Mouse (Mus musculus): ENCODE data around the gene Ash1l.
"Not testable (repeated sequence)": the region's sequence is repeated elsewhere in the genome, so short reads cannot be mapped to it uniquely, and the experiment has no call there.

Gene Ash1l

DNA sequence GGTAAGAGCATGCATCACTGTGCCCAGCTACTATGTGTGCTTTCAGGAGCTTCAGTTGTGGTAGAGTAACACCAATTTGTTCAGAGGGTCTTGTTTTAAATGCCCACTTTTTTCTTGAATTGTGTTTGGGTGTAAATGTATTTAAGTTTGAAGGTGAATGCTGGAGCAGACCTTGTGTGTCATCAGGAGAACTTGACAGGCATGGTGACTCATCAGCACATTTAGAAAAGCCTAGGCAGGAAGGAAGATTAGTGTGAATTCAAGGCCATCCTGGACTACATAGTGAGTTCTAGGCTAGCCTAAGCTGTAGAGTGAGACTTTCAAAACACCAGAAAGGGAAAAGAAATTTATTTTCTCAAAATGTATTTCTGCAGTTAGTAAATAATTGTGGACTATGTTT lies 3.3 kb downstream of the Ash1l start:
- no peak for DNase-seq (ENCODE audit: extremely low read depth, low read depth)

DNA sequence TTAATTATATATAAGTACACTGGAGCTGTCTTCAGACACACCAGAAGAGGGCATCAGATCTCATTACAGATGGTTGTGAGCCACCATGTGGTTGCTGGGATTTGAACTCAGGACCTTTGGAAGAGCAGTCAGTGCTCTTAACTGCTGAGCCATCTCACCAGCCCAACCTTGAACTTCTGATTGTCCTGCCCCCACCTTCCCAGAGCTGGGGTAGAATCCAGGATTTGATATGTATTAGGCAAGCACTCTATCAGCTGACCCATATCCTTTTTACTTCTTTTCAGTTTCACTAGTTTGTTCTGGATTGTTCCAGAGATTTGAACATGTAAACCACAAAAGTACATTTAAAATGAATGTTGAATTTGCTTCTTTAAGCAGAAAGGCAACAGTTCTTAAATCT lies 12.8 kb downstream of the Ash1l start:
- not testable (repeated sequence) for DNase-seq (ENCODE audit: extremely low read depth, low read depth)

DNA sequence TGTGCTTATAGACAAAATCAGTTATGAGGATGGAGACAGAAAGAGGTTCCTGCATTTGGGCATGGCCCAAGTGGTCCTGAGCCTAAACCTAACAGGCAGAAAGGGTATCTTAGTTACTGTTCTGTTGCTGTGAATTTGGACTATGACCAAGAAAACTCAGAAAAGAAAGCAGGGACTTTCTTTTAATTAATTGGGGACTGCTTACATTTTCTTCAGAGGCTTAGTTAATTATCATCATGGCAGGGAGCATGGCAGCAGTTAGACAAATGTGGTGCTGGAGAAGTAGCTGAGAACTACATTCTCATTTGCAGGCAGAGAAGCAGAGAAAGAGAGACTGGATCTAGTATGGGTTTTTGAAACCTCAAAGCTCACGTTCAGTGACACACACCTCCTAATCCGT lies 24.6 kb downstream of the Ash1l start:
- DNase-seq (ENCODE audit: extremely low read depth, low read depth): no peak

DNA sequence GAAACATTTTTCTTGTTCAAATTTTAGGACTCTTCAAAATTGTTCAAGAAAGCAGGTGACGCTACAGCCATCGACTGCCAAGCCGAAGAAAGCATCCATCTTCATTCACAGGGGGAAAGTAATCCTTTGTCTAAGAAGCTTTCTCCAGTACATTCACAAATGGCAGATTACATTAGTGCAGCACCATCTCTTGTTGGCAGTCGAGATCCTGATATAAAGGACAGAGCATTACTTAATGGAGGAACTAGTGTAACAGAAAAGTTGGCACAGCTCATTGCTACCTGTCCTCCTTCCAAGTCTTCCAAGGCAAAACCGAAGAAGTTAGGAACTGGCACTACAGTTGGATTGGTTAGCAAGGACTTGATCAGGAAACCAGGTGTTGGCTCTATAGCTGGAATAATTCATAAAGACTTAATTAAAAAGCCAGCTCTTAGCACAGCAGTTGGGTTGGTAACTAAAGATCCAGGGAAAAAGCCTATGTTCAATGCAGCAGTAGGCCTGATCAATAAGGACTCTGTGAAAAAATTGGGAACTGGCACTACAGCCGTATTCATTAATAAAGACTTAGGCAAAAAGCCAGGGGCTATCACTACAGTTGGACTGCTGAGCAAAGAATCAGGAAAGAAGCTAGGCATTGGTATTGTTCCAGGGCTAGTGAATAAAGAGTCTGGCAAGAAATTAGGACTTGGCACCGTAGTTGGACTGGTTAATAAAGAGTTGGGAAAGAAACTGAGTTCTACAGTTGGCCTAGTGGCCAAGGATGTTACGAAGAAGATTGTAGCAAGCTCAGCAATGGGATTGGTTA lies 31.0 kb downstream of the Ash1l start:
- DNase-seq (ENCODE audit: extremely low read depth, low read depth): no peak

DNA sequence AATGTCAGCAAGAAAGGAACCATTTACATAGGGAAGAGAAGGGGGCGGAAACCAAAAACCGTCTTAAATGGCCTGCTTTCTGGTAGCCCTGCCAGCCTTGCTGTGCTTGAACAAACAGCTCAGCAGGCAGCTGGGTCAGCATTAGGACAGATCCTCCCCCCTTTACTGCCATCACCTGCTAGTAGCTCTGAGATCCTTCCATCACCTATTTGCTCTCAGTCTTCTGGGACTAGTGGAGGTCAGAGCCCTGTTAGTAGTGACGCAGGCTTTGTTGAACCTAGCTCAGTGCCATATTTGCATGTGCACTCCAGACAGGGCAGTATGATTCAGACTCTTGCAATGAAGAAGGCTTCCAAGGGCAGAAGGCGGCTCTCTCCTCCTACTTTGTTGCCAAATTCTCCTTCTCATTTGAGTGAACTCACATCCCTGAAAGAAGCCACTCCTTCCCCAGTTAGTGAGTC lies 33.5 kb downstream of the Ash1l start:
- no peak for DNase-seq (ENCODE audit: extremely low read depth, low read depth)

DNA sequence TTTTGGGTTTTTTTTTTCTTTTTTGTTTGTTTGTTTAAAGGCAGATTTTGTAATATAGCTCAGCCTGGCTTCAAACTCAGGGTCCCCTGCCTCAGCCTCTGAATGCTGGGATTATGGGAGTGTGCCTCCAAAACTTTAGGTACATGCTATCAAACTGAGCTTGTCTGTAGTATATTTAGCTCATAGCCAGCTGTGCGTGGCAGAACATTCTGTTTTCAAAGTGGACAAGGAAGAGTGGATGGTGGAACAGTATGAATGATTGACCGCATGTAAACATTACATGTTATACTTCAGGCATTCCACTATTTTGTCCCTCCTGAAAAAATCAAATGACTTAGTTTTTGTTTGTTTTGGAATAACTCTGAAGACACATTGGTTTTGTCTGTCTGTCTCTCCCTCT lies 42.4 kb downstream of the Ash1l start:
- no peak for DNase-seq (ENCODE audit: extremely low read depth, low read depth)

DNA sequence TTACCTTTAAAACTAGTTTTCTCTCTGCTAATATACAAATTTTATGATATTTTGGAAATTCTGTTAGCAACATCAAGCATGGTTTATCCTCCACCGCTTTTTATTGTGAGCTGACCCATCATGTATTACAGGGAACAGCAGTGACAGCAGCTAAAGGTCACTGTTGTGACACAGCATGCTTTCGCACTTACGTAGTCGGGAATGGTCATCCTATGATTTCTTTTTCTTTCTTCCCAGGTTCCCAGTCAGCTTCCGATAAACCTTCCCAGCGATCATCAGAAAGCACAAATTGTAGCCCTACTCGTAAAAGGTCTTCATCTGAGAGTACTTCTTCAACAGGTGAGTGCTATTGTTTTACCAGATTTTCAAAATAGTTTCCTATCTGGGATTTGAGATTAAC lies 51.1 kb downstream of the Ash1l start:
- DNase-seq (ENCODE audit: extremely low read depth, low read depth): no peak

DNA sequence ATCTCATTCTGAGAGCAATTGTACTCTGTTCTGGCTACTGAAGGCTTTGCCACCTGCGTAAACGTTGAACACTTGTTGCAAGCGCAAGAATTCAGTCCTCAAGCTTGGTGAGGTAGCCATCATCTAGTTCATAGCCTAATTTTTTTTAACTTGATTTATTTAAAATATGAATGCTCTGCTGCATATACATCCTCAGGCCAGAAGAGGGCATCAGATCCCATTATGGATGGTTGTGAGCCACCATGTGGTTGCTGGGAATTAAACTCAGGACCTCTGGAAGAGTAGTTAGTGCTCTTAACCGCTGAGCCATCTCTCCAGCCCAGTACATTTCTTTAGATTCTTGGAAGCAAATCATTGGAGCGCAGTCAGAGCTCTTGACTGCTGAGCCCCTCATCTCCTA lies 80.5 kb downstream of the Ash1l start:
- not testable (repeated sequence) for DNase-seq (ENCODE audit: extremely low read depth, low read depth)

DNA sequence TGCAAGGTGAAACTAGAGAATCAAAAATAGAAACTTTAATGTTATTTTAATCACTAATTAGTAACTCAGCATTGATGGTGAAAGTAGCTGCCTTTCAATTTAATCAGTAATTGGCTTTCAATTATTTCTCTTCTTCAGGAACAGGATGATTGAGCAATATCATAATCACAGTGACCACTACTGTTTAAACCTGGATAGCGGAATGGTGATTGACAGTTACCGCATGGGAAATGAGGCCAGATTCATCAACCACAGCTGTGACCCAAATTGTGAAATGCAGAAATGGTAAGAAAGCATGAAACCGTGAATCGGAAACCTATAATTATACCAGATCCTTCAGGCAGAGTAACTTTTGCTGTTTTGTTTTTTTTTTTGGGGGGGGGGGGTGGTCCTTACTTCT lies 92.9 kb downstream of the Ash1l start:
- no peak for DNase-seq (ENCODE audit: extremely low read depth, low read depth)

DNA sequence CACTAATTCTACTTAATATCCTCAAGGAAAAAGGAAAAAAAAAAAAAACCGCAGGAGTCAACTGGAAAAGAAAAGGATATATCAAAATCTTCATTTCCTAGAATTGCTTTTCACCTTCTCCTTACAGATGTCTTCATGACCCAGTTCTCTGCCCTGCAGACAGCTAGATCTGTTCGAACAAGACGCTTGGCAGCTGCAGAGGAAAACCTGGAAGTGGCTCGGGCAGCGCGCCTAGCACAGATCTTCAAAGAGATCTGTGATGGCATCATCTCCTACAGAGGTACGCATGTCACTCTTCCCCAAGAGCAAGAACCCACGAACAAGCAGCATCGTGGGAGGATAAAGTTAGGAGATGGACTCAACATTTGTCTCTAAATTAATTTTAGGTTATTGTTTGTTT lies 107.9 kb downstream of the Ash1l start:
- no peak for DNase-seq (ENCODE audit: extremely low read depth, low read depth)

DNA sequence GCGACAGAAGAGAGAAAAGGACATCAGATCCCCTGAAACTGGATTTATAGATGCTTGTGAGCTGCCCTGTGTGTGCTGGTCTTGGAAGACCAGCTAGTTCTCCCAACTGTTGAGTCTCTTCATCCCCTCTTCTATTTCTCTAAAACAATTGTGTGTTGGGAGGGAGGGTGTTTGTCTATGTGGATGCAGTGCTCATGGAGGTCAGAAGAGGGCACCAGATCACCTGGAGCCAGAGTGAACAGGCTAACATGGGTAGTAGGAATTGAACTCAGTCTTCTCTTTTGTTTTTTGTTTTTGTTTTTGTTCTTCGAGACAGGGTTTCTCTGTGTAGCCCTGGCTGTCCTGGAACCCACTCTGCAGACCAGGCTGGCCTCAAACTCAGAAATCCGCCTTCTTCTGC lies 108.4 kb downstream of the Ash1l start:
- peak; percentile 26 for DNase-seq (ENCODE audit: extremely low read depth, low read depth)

DNA sequence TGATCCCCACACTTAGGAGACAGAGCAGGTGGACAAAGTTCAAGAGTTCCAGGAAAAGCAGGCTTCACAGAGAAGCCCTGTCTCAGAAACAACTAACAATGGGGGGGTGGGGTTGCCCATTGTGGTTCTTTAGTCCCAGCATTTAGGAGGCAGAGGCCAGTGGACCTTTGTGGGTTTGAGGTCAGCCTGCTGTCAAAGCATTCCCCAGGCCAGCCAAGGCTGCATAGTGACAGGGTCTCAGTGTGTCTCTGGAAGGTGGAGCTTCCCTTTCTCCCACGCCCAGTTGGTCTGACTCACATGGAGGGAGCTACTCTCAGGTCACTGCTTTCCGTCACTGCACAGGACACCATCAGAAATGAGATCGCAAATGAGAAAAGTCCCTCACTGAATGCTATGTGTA lies 111.3 kb downstream of the Ash1l start:
- no peak for DNase-seq (ENCODE audit: extremely low read depth, low read depth)

DNA sequence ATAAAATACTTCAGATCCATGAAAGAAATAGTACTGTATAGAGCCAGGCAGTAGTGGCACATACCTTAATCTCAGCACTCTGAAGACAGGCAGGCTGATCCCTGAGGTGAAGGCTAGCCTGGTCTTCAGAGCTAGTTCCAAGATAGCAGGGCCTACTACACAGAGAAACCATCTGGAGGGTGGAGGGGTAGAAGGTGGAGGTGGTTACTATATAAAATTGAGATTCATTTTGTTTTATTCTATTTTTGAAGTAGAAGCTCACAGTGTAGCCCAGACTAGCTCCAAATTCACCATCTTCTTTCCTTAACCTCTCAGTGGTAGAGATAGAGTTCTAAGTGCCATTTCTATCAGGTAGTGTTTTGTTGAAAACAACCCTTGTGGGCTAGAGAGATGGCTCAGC lies 116.8 kb downstream of the Ash1l start:
- DNase-seq (ENCODE audit: extremely low read depth, low read depth): no peak

DNA sequence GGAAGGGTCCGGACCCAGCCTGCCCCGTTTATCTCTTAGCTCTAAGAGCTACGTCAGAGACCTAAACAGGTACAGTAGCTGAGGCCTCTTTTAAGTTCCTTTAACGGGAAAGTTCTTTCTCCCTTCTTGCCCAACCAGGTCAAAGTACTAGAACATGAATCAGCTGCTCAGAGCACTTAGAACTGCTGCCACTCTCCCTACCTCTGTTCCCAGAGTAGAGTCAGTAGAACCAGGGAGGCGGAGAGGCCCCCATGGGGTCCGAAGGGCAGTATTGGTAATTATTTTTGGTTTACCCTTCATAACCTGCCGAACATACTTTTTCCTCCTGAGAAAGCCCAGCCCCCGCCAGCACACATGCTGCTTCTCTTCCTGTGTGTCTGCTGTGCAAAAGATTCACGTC lies 127.0 kb downstream of the Ash1l start:
- no peak for DNase-seq (ENCODE audit: extremely low read depth, low read depth)

DNA sequence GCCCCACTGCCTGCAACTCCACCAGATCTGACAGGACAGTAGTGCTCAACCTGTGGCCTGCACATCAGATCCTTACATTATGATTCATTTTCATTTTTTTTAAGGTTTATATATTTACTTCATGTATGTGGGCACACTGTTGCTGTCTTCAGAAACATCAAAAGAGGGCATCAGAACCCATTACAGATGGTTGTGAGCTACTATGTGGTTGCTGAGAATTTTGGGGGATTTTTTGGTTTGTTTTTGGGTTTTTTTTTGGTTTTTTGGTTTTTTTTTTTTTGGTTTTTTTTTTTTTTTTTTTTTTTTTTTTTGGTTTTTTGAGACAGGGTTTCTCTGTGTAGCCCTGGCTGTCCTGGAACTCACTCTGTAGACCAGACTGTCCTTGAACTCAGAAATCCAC lies 131.9 kb downstream of the Ash1l start:
- DNase-seq (ENCODE audit: extremely low read depth, low read depth): not testable (repeated sequence)

DNA sequence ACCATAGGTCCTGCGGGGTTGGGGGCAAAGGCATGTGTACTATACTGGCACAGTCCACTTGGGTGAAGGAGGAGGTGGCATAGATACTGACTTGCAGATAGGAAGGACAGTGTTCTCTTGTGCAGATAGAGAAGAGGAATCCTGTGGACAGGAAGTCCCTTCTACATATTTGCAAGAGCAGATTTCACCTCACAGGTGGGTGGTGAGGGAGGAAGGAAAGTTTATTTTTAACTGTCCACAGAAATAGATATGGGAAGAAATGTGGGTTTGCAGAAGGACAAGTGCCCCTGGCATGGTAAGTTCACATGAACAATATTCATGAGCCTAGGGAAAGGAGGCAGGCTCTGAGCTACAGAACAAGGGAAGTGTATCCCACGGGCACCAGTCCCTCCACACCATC lies 133.7 kb downstream of the Ash1l start:
- no peak for DNase-seq (ENCODE audit: extremely low read depth, low read depth)

DNA sequence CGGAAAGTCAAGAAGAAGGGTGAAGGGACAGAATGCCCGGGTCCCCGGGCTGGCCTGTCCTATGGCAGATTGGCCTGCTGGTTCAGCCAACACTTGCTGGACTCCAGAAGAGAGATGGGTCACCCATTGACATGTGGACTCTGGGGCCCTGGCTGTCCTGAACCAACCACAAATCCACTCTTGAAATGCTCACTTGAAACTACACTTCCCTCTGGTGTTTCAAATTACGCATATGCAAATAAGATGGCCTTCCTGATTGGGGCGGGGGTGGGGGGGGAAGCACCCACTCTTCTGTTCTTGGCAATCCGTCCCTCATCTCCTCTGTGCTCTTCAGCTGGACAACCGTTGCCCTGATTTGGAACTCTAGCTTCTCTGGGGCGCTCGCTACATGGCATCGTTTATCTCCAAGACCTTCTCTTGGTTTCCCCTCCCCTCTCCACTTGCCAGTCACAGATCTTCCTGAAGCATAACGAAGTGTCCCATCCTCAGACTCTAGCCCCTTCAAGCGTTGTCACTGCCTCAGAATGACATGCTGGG lies 134.3 kb downstream of the Ash1l start:
- DNase-seq (ENCODE audit: extremely low read depth, low read depth): no peak

DNA sequence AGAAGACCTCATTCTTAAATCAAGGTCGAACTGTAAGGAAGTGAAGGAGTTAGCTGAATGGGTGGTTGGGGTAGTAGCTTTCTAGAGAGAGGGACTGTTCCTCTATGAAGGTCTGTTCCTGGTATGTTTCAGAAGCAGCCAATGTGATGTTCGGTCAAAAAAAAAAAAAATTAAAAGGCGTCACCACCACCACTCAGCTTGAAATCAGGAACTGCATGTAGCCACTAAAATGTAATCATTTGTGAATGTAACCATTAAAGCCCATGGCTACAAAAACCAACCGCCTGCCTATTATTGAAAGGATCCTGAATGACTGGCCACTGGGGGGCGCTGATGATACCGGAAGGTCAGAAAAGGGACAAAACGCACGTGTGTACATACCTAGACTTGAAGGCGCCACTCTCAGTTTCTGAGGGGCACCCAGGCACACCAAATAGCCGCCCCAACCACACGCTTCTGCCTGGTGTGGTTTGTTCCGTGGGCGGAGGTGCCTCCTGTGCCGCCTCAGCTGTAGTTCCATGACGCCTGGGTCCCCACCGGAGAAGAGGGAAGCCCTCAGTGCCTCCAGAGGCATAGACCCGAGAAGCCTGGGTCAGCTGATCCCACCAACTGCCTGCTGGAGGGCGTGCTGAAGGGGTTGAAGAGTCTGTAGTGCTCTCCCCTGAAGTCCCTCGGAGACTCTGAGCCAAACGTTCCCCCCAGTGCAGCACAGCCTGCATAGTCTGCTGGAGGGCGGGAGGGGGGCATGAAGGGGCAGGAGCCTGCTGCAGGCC lies 137.1 kb downstream of the Ash1l start:
- peak; percentile 90 for DNase-seq (ENCODE audit: extremely low read depth, low read depth)

DNA sequence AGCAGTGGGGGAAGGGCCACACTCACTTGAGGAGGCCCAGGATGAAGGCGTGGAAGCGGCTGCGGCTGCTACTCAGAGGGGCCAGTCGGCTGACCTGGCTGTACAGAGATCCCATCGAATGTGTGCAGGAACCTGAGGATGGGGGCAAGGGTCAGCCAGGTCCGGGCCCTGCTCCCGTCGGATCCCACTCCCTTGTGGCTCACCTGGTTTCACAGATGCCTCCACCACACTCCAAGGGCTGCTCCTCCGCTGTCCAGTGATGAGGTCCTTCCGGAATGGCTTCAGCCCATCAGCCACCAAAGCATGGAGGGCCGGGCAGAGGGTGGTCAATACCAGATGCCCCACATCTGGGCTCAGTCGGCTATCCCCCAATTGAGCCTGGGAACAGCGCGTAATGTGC lies 138.6 kb downstream of the Ash1l start:
- no peak for DNase-seq (ENCODE audit: extremely low read depth, low read depth)

DNA sequence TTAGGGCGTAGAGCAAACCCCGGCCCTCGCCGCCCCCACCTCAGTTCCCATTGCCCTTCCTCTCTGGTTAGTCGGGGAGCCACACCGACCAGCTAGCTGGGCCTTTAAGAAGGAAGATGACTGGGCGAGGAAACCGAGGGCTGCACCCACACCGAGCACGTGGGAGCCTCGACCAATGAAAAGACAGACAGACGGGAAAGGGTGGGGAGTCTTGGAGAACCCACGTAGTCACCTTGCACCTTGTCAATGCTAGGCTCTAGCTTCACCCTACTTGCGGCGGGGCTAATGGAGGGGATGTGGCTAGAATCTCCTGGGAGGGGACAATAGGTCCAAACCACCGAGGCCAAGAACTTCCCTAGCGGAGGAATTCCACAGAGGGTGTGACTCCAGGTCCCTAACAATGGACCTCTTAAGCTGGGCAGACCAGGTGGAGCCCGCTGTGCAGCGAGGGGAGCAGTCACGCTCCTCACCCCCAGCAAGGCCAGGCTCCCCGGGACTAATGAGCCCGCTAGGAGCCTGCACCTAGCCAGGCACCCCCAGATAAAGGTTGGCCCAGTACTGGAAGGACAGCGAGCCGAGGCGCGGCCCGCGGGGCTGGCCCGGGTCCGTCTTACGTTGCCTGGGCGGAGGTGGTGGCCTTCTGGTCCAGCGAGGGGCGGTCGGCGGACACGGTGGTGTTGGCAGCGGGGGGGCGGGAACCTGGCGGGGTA lies 139.6 kb downstream of the Ash1l start:
- peak; percentile 97 for DNase-seq (ENCODE audit: extremely low read depth, low read depth)

DNA sequence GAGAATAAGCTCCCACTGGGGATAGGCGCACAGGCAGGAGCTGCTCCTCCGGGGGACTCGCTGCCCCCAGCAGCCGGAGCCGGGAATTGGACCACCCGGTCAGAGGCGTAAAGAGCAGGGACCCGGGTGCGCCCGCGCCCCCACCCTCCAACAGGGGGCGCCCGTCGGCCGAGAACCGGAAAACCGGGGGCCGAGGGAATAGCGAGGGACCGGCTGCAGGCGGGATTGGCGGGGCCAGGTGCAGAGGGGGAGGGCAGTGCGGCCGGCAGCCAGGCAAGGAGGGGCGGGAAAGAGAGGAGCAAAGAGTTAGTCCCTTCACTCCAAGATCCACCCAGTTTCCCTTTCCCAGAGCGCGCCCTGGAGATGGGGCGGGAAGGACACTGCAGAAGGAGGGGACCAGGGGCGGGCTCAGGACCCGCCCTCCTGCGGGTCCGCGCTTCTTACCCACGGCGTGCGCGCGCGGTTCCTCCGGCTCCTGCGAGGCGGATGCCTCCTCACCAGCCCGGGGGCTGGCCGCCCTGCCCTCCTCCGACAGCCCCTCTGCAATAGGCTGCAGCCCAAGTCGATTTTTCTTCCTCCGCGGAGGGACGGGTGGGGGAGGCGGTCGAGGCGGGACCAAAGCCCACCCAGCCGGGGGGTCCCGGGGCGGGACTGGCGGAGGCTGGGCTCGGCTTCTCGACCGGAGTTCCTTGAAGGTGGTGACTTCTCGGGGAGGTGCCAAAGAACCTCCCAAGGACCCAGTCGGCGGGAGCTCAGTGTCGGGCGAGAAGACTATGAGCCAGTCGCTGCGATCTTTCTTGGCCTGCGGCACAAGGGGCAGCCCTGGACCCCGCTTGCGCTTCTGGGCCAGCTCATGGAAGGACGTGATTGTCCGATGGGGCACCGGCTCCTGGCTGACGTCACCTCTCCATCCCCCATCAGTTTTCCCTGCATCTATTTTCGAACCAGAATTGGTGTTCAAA lies 140.6 kb downstream of the Ash1l start:
- peak; percentile 56 for DNase-seq (ENCODE audit: extremely low read depth, low read depth)

Measured in MEL-GATA-1-ER (cell line).